Mouse (Mus musculus) left cerebral cortex, adult 11 months (tissue): ENCODE data around the gene Spaca4.

ENCODE experiments used
- DNase-seq: peaks from one replicate; pipeline ENCODE4 v3.0.0; 2022; ENCODE audit warnings: low spot score

Spaca4 gene

DNA sequence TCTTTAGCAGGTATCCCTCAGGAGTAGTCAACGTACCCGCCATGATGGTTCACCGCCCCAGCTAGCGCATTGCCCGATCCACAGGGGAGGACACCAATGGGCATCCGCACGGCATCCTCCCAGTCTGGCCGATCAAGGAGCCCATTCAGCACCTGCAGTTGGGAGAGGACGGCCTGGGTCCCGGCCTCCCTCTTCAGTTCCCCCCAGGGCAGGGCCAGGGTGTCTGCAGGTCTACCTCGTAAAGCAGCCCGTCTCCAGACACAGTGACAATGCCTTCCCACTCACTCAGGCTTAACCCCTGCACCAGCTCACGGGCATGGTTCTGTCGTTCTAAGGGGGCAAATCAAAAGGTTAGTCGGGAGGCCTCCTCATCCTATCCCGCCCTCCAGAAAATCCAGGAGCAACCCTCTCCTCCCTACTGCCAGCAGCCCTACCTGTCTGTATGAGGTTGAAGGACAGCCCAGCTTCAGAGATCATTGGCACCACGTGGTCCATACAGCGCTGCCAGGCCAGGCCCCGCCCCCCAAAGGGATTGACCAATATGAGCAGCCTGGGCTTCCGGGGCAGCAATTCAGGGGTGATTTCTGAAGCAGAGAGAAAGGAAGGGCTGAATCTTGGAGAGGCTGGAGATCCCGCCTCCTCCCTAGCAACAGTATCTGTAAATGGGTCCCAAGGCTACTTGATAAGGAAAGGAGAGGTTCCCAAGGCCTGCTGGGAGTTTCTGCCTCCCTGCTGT lies 13.4 kb downstream of the Spaca4 start:
- no peak for DNase-seq

DNA sequence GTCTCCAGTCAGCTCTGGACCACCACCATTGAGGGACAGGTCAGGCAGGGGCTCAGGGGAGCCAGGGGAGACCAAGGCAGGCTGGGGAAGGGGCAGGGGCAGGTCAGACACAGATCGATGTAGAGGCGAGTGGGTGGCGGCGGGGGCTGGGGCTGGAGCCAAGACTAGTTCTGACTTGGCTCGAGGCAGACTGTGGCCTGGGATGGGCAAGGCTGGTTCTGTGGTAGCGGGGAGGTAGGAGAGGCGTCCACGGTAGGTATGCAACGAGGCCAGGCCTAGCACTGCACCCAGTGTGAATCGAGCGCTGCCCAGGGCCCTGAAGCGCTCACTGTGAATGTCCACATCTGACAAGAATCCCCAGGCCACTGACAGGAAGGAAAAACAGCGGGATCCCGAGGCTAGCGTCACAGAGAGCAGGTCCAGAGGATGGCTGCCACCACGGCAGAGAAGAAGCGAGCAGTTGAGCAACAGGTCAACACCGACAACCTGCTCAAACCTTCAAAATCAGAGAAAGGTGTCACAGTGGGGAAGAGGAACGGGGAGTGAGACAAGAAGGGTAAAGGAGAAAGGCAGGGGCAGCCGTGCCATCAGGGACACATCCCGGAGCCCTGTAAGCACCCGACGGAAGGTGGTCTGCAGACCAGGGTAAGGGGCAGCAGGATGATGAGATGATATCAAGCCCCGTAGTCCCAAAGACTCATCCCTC lies 14.1 kb downstream of the Spaca4 start:
- no peak for DNase-seq

DNA sequence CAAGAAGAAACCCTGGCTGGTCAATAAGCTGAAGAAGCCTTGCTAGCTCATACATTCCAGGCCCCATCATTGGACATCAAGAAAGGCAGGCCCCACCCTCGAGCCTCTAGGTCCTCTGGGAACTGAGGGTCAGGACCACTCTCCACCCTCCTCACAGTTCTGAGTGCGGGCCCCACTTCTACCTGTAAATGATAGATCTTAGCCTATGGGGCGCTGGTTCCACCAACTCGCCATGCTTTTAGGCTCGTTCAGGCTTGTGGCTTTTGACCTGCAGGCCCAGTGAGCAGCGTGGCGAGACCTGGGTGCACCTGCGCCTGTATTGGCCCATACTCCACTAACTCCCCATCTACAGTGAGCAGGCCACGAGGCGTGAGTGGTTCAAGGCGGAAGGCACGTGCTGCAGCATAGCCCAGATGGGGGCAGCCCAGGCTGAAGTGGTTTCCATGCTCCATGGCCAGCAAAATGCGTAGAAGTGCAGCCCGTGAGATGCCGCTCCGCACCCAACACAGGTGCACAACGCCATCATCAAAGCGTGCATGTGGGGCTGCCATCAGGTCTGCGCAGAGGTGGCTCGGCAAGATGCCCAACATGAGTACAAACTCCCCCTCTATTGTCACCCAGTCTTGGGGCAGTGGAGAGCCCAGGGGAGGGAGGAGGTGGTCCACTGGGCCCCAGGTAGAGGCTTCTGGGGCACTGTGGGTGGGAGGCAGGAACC lies 15.0 kb downstream of the Spaca4 start:
- no peak for DNase-seq

DNA sequence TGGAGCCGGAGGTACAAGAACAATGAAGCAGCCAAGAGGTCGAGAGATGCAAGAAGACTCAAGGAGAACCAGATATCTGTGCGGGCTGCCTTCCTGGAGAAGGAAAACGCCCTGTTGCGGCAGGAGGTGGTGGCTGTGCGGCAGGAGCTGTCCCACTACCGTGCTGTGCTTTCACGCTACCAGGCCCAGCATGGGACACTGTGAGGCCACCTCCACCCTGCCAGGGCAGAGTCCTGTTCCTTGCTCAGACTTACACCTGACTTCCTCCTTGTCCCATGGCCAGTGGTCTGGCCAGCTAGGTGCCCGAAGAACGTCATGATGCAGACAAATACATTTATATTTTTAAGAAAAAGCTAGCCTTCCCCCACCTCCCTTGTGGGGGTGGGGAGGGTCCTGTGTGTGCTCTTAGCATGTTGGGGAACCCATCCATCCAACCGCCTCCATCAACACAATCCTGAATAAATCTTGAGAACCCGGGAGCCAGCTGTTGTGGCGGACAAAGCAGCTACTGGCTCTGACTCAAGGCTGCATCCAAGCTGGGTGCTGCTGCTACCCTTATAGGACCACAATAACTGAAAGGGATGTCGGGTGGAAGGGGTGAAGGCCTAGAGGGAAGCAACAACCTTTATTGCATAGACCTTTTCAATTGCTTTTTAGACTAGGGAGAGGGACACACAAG lies 15.8 kb downstream of the Spaca4 start:
- DNase-seq = no peak

GRCm38 (mm10) chr7:45709036-45709435 lies 16.6 kb downstream of the Spaca4 start:
- DNase-seq = no peak

DNA sequence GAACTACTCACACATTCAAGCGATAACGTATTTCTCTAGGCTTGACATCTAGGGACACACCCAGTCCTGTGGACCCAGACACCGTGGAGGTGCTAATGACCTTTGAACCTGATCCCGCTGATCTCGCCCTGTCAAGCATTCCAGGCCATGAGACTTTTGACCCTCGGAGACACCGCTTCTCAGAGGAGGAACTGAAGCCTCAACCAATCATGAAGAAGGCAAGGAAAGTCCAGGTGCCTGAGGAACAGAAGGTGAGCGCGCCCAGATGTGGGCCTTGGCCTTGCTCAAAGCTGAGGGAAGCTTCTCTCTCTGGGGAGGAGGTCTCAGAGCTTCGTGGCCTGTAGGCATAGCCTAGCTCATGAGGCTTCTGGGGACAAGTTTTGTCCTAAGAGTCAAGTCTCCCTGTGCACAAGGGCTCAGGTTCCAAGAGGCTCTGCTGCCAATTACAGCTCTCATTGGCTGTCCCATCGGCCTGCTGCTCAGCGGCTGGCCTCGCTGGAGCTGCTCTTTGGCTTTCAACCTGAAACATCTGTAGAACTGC lies 17.3 kb downstream of the Spaca4 start:
- DNase-seq = no peak

DNA sequence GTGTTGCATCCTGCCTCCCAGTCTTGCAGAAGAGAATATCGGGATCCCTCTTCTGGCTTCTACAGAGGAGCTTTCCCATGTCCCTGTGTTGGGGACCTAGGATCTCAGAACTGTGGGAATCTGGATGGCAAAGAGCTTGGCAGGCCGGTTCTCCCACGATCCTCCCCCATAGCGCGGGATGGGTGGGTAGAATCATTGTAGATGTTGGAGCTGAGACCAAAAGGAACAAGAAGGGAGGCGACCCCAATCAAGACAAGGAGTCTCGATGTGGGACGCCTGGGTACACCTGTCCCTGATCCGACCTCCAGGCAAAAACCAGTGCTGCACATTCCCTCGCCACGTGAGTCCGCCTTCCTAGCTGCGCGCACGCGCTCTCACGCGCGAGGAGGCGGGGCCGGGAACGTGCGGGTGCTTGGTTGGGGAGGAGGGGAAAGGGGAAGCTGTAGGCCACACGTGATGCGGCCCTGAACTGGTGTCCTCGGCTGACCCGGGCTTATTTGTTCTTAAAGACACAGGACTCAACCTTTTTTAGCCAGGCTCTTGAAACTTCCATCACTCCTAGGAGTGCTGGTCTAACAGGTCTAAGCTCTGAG lies 18.1 kb downstream of the Spaca4 start:
- peak; percentile 94 for DNase-seq

DNA sequence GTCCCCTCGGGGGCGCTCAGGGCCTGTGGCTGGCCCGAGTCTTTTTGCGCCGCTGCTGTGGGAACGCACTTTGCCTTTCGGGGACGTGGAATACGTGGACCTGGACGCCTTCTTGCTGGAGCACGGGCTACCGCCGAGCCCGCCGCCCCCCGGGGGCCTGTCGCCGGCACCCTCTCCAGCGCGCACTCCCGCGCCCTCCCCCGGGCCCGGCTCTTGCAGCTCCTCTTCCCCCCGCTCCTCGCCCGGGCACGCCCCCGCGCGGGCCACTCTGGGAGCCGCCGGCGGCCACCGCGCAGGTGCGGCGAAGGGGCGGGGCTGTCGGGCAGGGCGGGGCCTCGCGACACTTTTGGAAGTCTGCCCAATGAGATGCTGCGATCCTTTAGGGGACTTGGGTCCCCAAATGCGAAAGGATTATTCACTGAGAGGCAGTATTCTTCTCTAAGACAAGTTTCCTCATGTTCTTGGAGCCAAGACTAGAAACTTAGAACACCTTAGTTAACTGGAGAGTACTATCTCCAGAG lies 18.8 kb downstream of the Spaca4 start:
- DNase-seq = peak; percentile 84

- DNase-seq = peak; percentile 87
These were observed 19.7 kb downstream of the Spaca4 start for GRCm38 (mm10) chr7:45705873-45706281.

GRCm38 (mm10) chr7:45705443-45705864 lies 20.2 kb downstream of the Spaca4 start:
- no peak for DNase-seq

DNA sequence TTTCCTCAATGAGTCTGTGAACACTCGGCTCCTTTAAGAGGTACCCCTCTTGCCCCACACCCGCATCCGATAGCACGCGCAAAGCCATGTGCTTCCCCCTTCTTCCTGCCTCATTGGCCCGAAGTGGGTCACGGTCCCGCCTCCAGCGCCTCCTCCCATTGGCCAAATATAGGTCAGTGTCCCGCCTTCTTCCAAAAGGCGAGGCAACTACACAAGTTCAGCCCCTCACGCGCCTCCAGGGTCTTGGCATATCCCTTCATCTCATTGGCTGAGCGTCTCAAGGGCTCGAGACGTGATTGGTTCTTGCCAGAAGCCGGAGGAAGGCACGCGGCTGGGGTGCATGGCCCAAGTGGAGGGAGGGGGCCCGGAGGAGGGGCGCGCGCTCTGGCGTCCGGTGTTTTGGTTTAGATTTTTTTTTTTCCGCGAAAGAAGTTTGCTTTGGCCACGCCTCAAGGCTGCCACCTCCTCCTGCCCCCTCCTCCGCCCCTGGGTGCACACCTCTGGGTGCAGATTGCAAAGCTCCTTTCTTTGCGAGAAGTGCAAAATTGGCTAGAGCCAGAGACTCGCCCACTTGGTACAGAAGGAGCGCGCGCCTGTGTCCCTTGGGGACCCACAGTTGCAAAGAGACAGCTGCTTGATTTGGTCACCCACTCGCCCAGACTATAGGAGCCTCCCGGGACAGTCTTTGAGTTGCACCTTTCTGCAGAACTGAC lies 20.7 kb downstream of the Spaca4 start, which contains the start of gene Dbp:
Gene Dbp (plus strand): TSS at position 359 of the 713 bp plus-strand sequence.
- DNase-seq = peak; percentile 100

DNA sequence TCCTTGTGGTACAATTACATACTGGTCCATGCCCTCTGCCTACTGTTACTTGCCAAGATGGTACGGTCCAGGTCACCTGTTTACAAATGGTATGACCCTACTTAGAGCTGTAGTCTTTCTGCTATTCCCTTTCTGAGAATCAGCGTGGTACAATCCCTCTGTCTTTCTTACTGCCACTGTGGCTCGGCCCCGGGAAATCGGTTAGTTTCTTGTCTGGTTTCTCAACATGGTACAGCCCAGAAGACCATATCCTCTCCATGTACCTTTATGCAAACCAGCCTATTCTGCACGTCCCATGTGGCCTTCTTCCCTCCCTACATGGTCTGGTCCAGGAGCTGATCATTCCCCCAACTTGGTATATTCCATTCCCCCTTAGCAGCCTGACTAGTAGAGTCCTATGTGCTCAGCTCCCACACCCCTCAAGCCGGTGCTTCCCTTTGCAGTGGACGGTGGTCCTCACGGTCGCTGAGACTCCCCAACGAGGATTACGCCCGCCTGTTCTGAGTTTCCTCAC lies 21.5 kb downstream of the Spaca4 start:
- peak; percentile 89 for DNase-seq

GRCm38 (mm10) chr7:45703521-45704033 lies 22.0 kb downstream of the Spaca4 start:
- no peak for DNase-seq

- no peak for DNase-seq
These were observed 22.6 kb downstream of the Spaca4 start for GRCm38 (mm10) chr7:45702809-45703520.

DNA sequence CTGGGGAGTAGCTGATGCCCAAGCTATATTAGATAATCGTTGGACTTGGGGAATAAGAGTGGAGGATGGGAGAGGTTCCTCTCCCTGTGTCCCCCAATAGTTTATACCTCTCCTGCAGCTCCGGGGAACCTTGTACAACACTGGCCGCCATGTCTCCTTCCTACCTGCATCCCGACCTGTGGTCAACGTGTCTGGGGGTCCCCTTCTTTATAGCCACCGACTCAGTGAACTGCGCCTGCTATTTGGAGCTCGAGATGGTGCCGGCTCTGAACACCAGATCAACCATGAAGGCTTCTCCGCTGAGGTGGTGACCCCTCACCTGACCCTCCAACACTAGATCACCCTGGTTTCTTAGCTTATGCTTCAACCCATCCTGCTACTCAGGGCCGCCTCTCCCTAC lies 23.3 kb downstream of the Spaca4 start:
- DNase-seq = no peak

- DNase-seq = no peak
These were observed 24.0 kb downstream of the Spaca4 start for GRCm38 (mm10) chr7:45701607-45702006.

DNA sequence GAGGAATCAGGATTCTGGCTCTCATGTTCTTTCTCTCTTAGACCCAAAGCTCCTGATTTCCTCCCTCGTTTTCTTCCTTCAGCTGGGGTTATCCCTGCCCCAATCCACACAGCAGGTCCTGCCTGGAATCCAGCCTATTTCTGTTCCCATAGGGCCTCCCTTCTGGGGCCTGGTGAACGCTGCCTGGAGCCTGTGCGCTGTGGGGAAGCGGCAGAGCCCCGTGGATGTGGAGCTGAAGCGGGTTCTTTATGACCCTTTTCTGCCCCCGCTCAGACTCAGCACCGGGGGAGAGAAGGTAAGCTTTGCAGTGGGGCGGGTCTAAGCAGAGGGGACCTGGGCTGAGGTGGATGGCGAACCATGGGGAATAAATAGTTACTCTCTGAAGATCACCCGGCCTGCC lies 24.5 kb downstream of the Spaca4 start:
- no peak for DNase-seq

DNA sequence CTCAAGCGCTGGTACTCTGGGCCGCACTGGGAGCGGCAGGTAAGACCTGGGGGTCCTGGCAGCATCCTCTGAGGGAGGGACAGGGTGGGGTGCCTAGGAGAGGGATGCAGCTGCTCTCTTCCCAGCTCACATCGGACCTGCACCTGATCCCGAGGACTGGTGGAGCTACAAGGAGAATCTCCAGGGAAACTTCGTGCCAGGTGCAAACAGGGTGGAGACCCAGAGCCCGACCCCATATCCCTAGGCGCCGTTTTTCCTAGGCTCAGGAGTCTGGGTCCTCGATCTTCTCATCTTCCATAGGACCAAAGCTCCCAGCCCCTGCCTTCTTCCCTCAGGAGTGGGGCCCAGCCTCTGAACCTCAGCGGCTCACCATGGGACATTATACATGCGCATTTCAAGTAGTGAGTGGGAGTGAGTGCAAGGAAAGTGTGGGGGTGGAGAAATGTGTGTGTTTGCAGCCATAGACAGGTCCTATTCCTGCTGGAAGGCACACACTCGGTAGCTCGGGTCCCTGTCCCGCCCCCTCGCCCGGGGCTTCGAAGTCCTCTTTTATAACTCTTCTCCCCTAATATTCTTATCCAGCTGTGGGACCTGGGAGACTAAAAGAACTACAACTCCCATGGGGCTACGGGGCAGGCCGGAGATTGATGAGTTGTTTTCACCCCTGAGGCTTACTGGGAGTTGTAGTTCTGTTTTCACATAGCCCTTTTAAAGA lies 25.2 kb downstream of the Spaca4 start:
- peak; percentile 87 for DNase-seq
